Mouse (Mus musculus) testis, adult 2 months (tissue): ENCODE data around the gene Lrrc47.
A peak's percentile ranks its signal among the peaks of the same experiment; 100 is the strongest.

Source experiments
- CTCF ChIP-seq: fragments of 200-500 bp; IDR thresholded peaks from 2 replicates; pipeline ENCODE4 v1.5.1; 2012; ENCODE audit warnings: low read depth, mild to moderate bottlenecking, inconsistent platforms, low read length, moderate library complexity; ENCODE audit not compliant: control insufficient read depth, insufficient read depth, insufficient replicate concordance
- POLR2A ChIP-seq: fragments of 200-500 bp; IDR thresholded peaks from 2 replicates; pipeline ENCODE4 v1.6.1; 2012; ENCODE audit warnings: low read depth, mild to moderate bottlenecking, inconsistent platforms, low read length, moderate library complexity; ENCODE audit not compliant: control insufficient read depth

DNA sequence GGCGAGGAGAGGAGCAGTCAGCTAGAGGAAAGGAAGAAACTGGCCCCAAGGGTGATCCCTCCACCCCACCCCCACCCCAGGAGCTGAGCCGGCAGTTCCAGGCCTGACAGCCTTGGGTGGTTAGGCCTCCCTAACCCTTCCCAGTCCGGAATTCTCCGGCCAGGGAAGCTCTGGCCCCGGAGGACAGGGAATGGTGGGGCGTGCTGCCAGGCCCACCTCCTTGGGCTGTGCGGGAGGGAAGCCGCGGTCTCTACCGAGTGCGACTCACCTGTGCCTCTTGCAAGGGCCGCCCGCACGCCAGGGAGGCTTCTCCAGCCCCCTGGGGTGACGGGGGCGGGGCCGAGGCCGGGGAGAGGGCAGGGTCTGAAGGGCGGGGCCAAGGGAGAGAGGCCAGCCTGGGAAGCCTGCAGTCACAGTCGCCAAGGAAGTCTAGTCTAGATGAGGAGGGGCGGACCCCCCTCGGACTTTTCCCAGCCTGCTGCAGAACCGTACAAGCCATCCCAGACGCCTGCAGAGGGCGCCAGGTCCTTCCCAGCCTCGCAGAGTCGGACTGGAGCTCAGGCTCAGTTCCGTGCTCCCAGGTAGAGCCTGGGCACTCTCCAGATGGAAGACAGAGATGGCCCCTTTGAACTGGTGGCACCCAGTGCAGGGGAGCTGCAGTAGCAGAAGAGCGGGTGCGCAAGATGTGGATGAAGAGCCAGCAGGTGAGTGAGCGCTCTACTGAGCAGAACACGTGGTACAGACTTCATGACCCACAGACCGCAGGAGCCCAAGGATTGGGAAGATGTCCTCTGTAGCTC lies 14.3 kb downstream of the Lrrc47 start, which contains the start of gene Smim1:
- TF ChIP-seq POLR2A (0 out of 2 replicates have a peak, but pooled peaks have one; percentile 19), CTCF (peak; percentile 36; the same call in 1 of the 2 replicates)
